Mouse (Mus musculus): ENCODE data around the gene Cipc.

Gene Cipc

DNA sequence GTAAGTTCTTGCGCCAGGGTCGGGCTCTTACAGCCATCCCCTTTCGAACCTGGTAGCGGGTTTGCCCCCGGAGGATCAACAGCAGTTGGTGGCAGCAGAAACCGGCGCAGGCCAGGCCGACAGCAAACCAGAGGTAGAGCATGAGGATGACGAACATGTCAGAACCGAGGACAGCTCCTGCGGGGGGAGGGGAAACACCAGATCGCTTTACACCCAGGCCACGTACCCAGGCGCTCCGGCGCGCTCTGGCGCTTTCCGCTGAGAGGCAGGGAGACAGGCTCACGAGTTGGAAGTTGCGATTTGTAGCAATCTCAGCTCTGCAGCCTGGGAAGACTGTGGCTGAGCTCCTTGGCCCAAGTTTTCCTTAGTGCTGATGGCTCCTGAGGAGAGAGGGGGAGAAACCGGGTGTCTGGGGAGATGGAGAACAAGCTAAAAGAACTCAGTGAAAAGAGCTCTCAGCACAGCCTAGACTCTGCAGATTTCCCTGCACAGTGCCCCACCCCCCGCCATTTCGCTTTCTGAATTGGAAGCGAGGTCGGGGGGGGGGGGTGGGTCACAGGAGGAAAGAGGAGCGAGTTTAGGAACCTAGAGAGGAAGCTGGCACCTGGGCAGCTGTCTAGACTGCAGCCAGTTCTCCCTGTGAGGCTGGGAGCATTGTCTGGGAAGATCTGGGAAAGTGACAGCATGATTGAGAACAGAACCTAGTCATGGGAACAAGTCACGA is 36.8 kb downstream of the Cipc start:
- in situ Hi-C loops (cut with MboI; ENCODE audit: unreplicated experiment in 2 of 2): no loop called here

DNA sequence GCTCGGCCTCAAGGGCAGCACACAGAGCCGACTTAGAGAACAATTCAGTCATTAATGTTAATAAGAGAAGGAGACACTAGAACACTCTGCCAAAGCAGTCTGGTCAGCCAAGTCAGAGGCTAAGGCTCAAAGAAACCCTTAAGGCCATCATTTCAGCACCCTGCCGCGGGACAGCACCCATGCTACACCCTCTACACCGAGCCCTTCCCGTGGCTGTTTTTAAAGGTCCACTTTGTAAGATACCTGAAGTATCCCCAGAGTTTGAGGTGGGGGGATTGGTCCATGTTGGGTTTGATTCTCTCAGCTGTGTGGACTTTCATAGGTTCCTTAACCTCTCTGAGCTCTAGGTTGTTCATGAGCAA is 37.3 kb downstream of the Cipc start:
- in situ Hi-C loops (cut with MboI; ENCODE audit: unreplicated experiment in 2 of 2): no loop called here

DNA sequence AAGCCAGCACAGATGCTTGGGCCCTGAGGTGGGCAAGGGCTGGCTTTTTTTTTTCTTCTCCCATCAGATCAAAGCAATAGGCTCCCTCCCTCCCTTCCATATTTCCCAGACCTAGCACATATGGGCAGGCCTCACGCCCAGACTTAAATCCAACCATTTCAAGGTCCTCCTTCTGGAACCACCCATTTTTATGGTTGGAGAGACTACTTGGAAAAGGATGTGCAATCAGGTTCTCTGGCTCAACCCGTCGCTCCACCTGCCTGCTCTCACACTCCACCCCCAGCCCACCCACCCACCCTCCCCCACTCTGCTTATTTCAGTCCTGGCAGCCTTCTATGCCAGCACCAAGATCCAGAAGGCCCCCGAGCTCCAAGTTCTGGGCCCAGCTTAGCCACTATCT is 39.7 kb downstream of the Cipc start:
- in situ Hi-C loops (cut with MboI; ENCODE audit: unreplicated experiment in 2 of 2): no loop called here

DNA sequence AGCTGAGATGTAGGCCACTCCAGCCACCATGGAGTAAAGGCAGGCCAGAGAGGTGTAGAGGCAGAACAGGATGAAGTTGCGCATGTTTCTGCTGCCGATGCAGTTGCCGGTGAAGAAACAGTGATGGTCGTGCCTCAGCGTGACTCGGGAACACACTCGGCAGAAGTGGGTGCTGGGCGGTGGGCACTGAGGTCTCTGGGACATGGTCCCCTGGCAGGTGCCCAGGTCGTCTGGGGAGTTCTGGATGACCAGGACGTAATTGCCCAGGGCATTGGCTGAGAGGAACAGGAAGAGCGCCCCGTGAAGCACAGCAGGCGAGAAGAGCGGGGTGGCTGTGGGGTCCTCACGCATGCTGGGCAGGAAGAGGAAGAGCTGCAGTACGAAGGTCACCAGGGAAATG is 41.4 kb downstream of the Cipc start:
- in situ Hi-C loops (cut with MboI; ENCODE audit: unreplicated experiment in 2 of 2): no loop called here

DNA sequence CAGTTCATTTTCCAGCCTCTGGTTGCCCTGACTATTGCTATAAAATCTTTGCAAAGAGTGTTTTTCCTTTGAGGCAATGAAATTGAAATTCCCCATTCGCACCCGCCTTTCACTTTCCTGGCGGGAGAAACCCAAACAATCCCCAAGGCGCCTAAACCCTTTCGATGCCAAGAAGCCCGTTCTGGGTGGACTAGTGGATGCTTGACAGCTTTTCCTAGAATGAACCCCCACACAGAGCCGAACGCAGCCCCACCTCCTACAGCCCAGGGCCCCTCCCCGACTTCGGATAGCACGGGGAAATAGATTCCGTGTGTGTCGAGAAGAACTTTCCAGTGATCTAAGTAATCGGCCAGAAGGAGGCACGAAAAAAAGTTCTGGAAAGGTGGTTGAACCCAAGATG is 42.5 kb downstream of the Cipc start:
- in situ Hi-C loops (cut with MboI; ENCODE audit: unreplicated experiment in 2 of 2): no loop called here

DNA sequence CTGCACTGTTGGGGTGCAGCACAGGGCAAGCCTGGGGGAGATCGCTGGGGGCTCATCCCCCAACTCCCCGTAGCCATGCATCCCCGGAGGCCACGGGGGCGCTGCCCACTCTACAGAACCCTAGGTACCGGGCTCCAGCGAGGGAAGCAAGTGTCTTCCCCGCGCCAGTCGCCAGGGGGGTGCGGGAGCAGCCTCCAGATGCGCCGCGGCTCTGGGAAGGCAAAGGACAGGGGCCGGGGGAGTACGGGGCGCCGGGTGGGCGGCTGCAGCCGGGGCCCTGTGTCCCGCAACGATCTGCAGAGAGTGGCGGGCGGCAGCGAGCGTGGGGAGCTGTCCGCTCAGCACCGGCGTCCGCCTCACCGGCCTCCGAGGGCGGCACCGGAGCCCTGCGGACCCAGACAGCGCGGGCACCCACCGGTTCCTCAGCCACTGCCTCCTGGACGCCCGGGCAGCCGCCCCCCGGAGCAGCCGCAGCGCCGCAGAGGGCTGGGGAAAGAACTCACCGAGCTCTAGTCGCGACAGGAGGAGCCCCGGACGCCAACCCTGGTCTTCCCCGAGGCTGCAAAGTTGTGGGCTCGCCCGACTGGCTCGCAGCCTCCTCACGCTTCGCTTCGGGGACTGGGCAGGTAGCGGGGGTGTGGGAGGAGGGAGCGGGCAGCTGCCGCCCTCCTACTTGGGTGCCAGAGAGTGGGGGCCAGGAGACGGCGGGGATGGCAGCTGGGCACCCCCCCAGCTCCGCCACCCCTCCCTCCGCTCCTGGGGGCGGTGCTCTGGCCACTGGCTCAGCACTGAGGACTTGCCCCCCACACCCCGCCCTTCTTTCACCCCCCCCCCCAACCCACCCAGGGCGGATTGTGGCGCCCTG is 43.3 kb downstream of the Cipc start, which contains the start of gene Zdhhc22:
Gene Zdhhc22 (minus strand): TSS at position 541 of the 865 bp plus-strand sequence.
- in situ Hi-C loops (cut with MboI; ENCODE audit: unreplicated experiment in 2 of 2): no loop called here

DNA sequence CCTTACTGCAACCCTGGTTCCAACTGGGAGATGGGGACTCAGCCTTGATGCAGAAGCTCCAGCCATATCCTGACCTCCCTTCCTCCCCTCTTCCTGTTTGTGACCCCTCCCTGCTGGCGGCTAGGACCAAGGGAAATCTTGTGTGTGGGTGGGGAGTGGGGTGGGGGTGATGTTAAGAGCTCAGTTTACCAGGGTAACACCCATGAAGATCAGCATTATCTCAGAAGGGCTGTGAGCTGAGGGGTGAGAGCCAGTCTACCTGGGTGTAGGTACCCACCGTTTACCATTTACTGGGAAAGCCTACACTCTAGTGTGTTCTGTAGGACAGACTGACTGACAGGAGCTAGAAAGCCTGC is 43.9 kb downstream of the Cipc start:
- in situ Hi-C loops (cut with MboI; ENCODE audit: unreplicated experiment in 2 of 2): no loop called here

DNA sequence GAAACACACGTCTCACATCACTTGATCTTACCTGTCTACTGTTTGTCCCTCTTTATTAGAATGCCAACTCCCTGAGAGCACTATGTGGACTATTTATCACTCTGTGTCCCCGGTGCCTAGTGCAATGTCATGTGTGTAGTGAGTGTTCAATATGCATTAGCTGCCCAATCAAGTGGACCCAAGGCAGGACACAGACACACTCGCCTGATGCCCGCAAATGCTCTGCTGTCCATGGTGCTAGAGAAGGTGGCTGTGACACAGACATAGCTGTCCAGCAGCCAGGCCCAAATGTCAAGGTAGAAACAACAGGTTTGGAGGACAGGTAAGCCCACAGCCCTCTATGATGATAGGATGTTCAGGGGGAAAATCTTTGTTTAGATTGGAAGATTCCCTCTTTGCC is 47.3 kb downstream of the Cipc start:
- in situ Hi-C loops (cut with MboI; ENCODE audit: unreplicated experiment in 2 of 2): no loop called here

DNA sequence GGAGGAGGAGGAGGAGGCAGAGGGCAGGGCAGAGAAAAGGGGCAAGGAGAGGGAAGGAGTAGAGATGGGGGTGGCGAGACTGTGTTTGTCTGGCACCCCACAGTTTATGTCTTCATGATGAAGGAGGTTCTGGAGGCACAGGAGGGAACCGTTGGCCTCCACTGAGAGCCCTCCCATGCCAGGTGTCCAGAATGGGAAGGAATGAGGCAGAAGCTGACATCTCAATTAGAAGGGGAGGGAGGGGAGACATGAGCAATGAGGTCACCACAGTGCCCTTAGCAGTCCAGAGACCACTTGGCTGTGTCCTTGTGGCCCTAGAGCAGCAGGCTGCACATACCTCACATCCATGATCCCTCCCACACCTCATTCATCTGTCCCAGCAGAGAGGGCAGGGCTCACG is 47.9 kb downstream of the Cipc start:
- in situ Hi-C loops (cut with MboI; ENCODE audit: unreplicated experiment in 2 of 2): no loop called here

DNA sequence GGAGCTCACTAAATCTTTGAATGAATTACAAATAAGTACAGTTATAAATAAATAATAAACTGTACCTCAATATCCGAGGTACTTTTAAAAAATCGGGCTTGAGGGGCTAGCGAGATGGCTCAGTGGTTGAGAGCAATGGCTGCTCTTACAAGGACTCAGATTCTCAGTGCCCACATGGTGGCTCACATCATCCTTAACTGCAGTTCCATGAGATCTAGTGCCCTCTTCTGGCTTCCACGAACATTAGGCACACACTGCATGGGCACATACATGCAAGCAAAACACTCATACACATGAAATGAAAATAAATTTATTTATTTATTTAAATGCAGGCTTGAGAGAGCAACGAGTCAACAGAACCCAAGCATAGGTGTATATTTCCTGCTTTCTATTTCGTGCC is 49.1 kb downstream of the Cipc start:
- in situ Hi-C loops (cut with MboI; ENCODE audit: unreplicated experiment in 2 of 2): no loop called here

DNA sequence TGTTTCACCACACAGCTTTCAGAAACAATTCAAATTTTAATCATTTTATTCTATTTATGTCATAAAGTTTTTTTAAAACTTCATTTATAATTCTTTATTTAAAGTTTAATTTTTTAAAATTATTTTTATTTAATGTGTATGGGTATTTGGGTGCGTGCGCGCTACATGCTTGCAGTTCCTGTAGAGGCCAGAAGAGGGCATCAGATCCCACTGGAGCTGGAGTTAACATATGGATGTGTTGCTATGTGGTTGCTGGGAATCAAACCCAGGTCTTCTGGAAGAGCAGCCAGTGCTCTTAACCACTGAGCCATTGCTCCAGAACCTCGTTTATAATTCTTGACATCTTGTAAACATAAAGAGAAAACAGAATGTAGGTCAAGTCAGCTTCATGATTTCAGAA is 51.9 kb downstream of the Cipc start:
- in situ Hi-C loops (cut with MboI; ENCODE audit: unreplicated experiment in 2 of 2): no loop called here

DNA sequence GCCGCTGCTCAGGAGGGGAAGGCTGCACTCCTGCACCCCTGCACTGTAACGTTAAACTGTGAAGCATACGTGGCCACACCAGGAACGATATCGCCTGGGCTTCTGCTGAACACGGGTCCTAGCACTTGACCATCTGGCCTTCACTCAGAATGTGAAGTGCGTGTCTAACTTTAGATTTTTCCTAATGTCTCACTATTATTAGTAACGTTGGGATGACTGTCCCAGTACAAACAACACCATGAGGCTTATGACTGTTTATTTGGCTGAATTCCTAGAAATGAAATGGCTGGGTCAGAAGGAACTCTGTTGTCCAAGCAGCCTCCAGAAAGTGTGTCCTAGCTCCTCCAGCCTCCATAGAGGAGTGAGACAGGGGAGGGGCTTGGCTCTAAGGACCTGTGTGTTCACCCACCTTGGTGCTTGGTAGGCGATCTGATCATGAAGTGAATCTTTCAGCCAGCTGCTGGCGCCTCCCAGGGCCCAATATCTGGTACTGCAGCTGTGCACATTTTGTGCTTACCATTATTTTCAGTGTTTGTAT is 52.5 kb downstream of the Cipc start:
- in situ Hi-C loops (cut with MboI; ENCODE audit: unreplicated experiment in 2 of 2): no loop called here

DNA sequence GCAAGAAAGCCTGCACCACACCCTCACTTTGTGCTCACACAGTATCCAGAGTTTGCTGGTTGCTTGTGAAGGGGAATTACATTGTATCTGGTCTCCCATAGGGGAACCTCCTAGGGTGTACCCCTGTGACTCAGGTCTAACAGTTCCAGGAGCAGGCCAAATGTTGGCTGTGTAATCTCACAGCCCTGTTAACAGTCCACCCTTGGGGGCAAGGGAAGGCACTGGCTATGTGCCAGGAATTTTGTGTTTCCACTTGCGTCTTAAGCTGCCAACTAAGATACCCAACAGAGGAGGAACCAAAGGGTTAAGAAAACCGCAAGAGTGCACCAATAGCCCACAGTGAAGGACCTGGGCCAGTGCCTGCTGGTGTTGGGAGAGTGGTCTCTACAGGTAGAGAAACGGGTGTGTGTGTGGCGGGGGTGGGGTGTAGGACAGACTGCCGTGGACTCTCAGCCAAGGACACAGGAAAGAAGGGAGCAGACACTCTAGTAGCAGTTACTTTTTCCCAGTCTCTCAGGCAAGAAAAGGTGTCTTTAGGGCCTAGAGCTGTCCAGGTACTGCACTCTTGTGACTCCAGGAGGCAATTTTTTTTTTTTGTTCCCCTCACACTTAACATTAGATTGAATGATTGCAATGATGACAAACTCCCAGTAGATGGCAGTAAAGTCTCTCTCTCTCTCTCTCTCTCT is 53.5 kb downstream of the Cipc start:
- in situ Hi-C loops (cut with MboI; ENCODE audit: unreplicated experiment in 2 of 2): no loop called here

DNA sequence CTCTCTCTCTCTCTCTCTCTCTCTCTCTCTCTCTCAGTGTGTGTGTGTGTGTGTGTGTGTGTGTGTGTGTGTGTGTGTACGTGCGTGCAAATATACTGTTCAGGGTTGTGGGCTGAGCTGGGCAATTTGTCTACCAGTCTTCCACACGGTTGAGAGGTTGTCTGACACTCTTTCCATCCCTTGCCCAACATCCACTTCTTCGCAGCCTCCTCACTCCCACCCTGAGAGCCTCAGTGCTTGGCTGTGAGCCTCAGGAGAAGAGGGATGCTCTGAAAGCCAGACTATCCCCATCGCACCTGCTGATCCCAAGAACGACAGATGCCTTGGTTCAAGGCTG is 54.0 kb downstream of the Cipc start:
- in situ Hi-C loops (cut with MboI; ENCODE audit: unreplicated experiment in 2 of 2): no loop called here

DNA sequence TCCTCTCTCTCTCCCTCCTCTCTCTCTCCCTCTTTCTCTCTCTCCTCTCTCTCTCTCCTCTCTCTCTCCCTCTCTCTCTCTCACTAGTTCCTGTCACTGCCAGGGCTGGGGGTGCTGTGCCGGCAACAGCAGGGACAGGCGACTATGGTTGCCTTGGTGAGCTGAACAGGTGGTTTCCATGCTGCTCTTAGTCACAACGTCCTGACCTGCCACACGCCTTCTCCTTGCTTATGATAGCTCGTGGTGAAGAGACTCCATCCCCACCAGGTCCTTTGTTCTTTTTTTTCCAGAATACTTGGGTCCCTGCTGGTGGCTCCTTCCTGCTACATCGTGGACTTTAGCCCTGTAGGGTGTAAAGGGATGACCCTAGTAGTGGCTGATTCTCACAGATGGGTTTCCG is 55.4 kb downstream of the Cipc start:
- in situ Hi-C loops (cut with MboI; ENCODE audit: unreplicated experiment in 2 of 2): no loop called here

DNA sequence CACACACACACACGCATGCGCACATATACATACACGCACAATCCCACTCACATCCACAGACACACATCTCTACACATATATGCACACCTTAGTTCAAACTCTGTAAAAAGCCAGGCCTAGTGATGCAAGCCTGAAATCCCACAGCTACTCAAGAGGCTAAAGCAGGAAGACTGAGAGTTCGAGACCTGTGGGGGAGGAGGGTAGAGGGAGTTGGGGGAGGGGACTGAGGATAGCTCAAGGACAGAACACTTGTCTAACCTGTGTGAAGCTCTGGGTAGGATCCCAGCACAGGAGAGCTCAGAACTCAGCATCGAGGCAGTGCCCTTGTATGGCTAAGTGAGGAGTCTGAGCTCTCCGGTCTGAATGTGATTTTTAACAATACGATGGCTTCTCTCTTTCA is 56.0 kb downstream of the Cipc start:
- in situ Hi-C loops (cut with MboI; ENCODE audit: unreplicated experiment in 2 of 2): no loop called here

DNA sequence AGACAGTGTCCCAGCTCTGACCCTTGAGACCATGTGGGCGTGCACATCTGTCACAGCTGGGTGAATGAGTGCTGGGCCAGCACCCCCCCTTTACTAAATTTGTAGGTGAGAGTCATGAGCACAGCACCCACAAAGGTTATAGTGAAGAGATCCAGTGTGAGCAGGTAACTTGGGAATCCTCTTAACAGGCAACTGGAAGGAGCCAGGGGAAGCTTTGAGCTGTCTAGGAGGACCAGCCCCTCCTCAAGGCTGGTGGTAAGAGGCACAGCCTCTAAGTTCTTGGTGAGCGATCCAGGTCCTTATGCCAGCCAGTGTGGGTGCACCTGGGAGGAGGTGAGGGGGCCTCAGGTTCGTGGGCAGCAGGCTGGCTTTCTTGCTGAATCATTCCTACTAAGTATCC is 56.8 kb downstream of the Cipc start:
- in situ Hi-C loops (cut with MboI; ENCODE audit: unreplicated experiment in 2 of 2): no loop called here

DNA sequence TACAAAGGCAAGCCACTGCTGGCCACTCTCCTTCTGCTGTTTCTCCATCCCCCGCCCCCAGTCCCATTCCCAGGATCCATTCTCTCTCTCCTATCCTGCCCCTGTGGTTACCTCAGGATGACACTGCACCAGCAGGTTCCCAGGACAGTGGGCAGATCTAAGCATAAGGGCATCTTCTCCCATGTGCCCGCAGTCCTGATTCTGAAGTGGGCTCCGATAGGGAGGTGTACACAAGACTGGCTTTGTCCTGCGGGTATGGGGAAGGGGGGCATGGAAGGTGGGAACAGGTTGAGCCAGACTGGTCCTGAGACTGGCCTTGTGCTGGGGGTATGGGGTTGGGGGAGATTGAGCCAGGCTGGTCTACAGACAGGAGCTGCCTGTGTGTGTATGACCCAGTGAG is 57.8 kb downstream of the Cipc start:
- in situ Hi-C loops (cut with MboI; ENCODE audit: unreplicated experiment in 2 of 2): no loop called here
